Mouse (Mus musculus): ENCODE data around the gene Kantr.
"Not testable (repeated sequence)": the region's sequence is repeated elsewhere in the genome, so short reads cannot be mapped to it uniquely, and the experiment has no call there.

DNA sequence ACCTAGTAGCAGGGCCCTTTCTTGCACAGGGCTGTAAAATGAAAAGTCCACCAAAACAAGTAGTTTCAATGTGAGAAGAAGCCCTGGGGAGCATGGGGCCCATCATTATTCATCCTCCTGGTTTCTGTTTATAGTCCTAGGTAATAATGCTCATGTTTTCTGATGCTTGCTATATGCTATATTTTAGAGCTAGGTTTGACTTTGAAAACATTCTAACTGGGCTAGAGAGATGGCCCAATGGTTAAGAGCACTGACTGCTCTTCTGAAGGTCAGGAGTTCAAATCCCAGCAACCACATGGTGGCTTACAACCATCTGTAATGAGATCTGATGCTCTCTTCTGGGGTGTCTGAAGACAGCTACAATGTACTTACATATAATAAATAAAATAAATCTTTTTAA, 2.1 kb upstream of the Kantr start:
- TF ChIP-seq CTCF (IDR thresholded peaks at IDR 0.05; ENCODE audit: low read depth, low read length); GATA1 (IDR thresholded peaks at IDR 0.05; ENCODE audit: borderline replicate concordance, low read length); POLR2AphosphoS5 (IDR thresholded peaks at IDR 0.05; ENCODE audit: insufficient replicate concordance, low read depth, low read length): not testable (repeated sequence)

Measured in G1E (cell line).